Mouse (Mus musculus) cerebellum, postnatal 10 days (tissue): ENCODE measurements at regions not wholly inside any gene's neighbourhood (a gene's known extent, or its start where the extent isn't known, plus 50 kb on each side); places are given as distances from the start of the nearest gene placed in this dataset.
A peak's percentile ranks its signal among the peaks of the same experiment; 100 is the strongest.

Source experiments
- DNase-seq, 2 experiments: peaks; one replicate each; pipeline ENCODE4 v3.0.0; 2021; ENCODE audit warnings: mixed read lengths in 2 of 2

GRCm38 (mm10) chr1:4687605-4688004 lies 120.1 kb upstream of the Gm37988 start:
- DNase-seq = no peak

GRCm38 (mm10) chr1:4689096-4689495 lies 118.6 kb upstream of the Gm37988 start:
- DNase-seq = peak; percentile 3 to 7

- DNase-seq = no peak
Measured at GRCm38 (mm10) chr1:4703316-4703715, 104.4 kb upstream of the Gm37988 start.

- DNase-seq = no peak
Measured at GRCm38 (mm10) chr1:4706171-4706570, 101.5 kb upstream of the Gm37988 start.

GRCm38 (mm10) chr1:4722333-4722931 lies 85.3 kb upstream of the Gm37988 start:
- DNase-seq = no peak
